Mouse (Mus musculus) spleen, adult 2 months (tissue): Measurements from ENCODE around the gene Gapvd1. TPM values are rescaled to one million over a fixed set of nuclear protein-coding genes. Genes with fewer than 3 reads are reported as not detected.
A peak's percentile ranks its signal among the peaks of the same experiment; 100 is the strongest.
"Not testable (repeated sequence)": the region's sequence is repeated elsewhere in the genome, so short reads cannot be mapped to it uniquely, and the experiment has no call there.

Source experiments
- DNase-seq, 2 experiments: peaks; one replicate each; pipeline versions ENCODE4 v3.0.0 to v3.0.0-alpha.2; 2012 to 2021; ENCODE audit warnings: low spot score in 2 of 2, low read depth in 1 of 2
- H3K27ac ChIP-seq: fragments of 200-500 bp; 2 replicates; pipeline ENCODE4 v1.5.1; 2012; ENCODE audit warnings: low read length, inconsistent platforms; ENCODE audit not compliant: insufficient read depth
- H3K27me3 ChIP-seq: fragments of 200-500 bp; 2 replicates; pipeline ENCODE4 v1.6.1; 2012; ENCODE audit warnings: mild to moderate bottlenecking, moderate library complexity, low read length, inconsistent platforms; ENCODE audit not compliant: control insufficient read depth, insufficient read depth
- H3K36me3 ChIP-seq: fragments of 200-500 bp; 2 replicates; pipeline ENCODE4 v1.6.1; 2012; ENCODE audit warnings: mild to moderate bottlenecking, low read length, inconsistent platforms; ENCODE audit not compliant: control insufficient read depth, insufficient read depth
- H3K4me1 ChIP-seq: fragments of 200-500 bp; 2 replicates; pipeline ENCODE4 v1.6.1; 2011; ENCODE audit warnings: inconsistent platforms; ENCODE audit not compliant: control insufficient read depth, insufficient read depth, insufficient read length
- H3K4me3 ChIP-seq: fragments of 200-500 bp; 2 replicates; pipeline ENCODE4 v1.5.1; 2011; ENCODE audit warnings: mild to moderate bottlenecking, inconsistent platforms; ENCODE audit not compliant: insufficient read depth, insufficient read length; ENCODE audit errors: extremely low read depth
- CTCF ChIP-seq: fragments of 200-500 bp; IDR thresholded peaks from 2 replicates; pipeline ENCODE4 v1.5.1; 2011; ENCODE audit warnings: mild to moderate bottlenecking, inconsistent platforms; ENCODE audit not compliant: insufficient read depth, insufficient read length, insufficient replicate concordance; ENCODE audit errors: extremely low read depth
- POLR2A ChIP-seq: fragments of 200-500 bp; IDR thresholded peaks from 2 replicates; pipeline ENCODE4 v1.6.1; 2011; ENCODE audit warnings: low read depth, low read length, inconsistent platforms
- WGBS: fragments of 180-500 bp; shearing (Covaris S2); methylation state at CpG from one replicate; pipeline ENCODE4 v1.1.7; 2018; 5-methylcytosine and 5-hydroxymethylcytosine counted together
- polyA plus RNA-seq: library from polyadenylated mRNA; depleted of rRNA; stranded (reverse); fragments of >200 nt; gene quantifications from 2 replicates; pipeline ENCODE4 v1.2.3, GENCODE M21; 2012

Gene Gapvd1
- polyA plus RNA-seq, 1 experiment: 15.3 TPM

DNA sequence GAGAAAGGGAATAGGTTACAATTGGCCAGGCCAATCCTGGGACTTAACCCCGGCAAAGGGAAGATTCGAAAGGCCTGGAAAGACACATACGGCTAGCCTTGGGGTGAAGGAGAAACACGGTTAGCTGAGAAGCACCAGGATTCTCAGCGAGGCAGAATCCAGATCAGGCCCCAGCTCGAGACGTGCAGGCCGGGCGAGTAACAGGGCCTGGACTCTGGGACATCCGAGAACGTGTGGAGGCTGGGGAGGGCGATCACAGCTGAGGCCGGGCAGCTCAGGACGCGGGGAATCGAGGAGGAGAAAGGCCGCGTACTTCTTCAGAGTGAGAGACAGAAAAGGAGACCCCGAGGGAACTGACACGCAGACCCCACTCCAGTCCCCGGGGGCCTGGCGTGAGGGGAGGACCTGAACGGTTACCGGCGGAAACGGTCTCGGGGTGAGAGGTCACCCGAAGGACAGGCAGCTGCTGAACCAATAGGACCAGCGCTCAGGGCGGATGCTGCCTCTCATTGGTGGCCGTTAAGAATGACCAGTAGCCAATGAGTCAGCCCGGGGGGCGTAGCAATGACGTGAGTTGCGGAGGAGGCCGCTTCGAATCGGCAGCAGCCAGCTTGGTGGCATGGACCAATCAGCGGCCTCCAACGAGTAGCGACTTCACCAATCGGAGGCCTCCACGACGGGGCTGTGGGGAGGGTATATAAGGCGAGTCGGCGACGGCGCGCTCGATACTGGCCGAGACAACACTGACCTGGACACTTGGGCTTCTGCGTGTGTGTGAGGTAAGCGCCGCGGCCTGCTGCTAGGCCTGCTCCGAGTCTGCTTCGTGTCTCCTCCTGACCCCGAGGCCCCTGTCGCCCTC lies 16.6 kb upstream of the Gapvd1 start, which contains the start of gene Hspa5:
TSS of gene Hspa5 (plus strand) at position 603 of the 859 bp plus-strand sequence.
- DNase-seq: peak; percentile 99
- under 1% methylated on average over 60 of the region's 60 CpGs for WGBS

DNA sequence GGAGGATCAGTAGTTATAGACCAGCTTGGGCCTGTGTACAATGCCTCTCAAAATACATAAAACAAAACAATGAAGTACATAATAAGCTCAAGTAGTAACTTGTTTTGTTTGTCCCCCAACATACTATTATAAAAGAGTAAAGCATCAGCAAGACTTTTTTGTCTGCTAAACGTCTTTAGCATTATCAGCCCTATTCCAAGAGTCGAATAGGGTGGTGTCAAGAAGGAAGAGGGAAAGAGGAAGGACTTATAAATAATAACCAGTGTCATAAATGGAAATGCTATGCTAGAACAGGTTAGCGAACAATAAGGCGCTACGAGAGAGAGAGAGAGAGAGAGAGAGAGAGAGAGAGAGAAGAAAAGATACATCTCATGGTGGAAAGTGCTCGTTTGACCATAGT lies 15.9 kb upstream of the Gapvd1 start:
- Histone ChIP-seq H3K4me3 (peak overlapping the region; percentile 89), H3K4me1 (peaks cover 9% of the 10 kb centered on the region), H3K27me3 (no peaks in the 10 kb centered on the region), H3K27ac (peak overlapping the region; percentile 87), H3K36me3 (peaks cover 25% of the 10 kb centered on the region)
- TF ChIP-seq POLR2A (no peak), CTCF (no peak)
- WGBS: under 1% methylated on average over 6 of the region's 6 CpGs
- no peak for DNase-seq

More for the DNA sequence above, 16.6 kb upstream of the Gapvd1 start, which contains the start of gene Hspa5:
- Histone ChIP-seq H3K27me3 (no peaks in the 10 kb centered on the region), H3K36me3 (peaks cover 29% of the 10 kb centered on the region), H3K4me3 (peak within 1 kb of the TSS; percentile 94), H3K4me1 (peaks cover 9% of the 10 kb centered on the region), H3K27ac (peak within 1 kb of the TSS; percentile 96)
- TF ChIP-seq CTCF: no peak
- peak; percentile 100 for TF ChIP-seq POLR2A

DNA sequence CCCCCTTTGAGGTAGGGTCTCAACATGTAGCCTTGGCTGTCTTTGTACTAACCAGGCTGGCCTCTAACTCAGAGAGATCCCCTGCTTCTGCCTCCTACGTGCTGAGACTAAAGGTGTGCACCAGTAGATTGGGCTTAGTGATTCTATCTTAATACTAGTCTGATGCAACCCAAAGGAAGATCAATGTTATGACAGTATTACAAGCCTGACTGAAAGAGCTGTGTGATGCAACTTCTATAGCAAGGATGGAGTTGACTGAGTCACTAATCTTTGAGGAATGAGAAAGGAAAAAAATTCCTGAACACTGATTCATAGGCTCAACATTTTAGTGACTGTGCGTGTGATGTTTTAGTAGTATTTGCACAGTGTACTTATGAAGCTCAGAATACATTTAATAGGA lies 15.0 kb upstream of the Gapvd1 start:
- Histone ChIP-seq H3K4me3 (no peak overlapping the region), H3K27me3 (no peaks in the 10 kb centered on the region), H3K27ac (no peak overlapping the region), H3K4me1 (peaks cover 9% of the 10 kb centered on the region), H3K36me3 (peaks cover 18% of the 10 kb centered on the region)
- WGBS: 94% methylated on average over 2 of the region's 2 CpGs
- DNase-seq: no peak
- TF ChIP-seq CTCF: no peak
- TF ChIP-seq POLR2A: no peak

DNA sequence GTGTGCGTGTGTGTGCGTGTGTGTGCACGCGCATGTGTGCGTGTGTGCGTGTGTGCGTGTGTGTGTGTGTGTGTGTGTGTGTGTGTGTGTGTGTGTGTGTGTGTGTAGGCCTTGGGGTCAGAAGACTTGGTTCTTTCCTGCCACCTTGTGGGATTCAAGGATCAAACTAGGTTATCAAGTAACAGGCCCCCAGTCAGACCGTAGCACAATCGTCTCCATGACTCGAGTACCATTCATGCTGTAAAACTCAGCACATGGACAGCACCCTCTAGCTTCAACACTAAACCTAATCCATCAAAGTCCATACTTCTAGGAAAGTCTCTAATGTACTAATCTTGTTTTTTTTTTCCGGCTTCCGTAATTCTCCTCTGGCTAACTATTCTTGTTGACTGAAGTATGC lies 9.8 kb upstream of the Gapvd1 start:
- no peak for DNase-seq
- no peaks in the 10 kb centered on the region for H3K4me1 ChIP-seq
- H3K27me3 ChIP-seq: no peaks in the 10 kb centered on the region
- TF ChIP-seq CTCF (no peak), POLR2A (no peak)
- H3K36me3 ChIP-seq: no peaks in the 10 kb centered on the region
- 76% methylated on average over 12 of the region's 12 CpGs for WGBS
- no peak overlapping the region for H3K4me3 ChIP-seq
- no peak overlapping the region for H3K27ac ChIP-seq

DNA sequence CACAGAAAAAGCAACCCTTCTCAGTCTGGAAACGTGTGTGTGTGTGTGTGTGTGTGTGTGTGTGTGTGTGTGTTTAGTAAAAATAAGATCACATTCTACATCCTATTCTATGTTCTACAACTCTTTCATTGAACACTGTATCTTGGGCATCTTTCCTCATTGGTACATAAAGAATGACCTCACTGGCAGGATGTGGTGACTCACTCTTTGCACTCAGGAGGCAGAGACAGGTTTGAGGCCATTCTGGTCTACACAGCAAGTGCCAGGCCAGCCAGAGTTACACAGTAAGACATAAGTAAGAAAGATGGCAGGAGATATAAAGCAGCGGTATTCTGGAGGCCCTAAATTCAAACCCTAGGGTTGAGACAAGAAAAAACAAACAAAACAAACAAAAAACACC lies 7.8 kb upstream of the Gapvd1 start:
- WGBS: 80% methylated on average over 2 of the region's 2 CpGs
- Histone ChIP-seq H3K4me1 (no peaks in the 10 kb centered on the region), H3K27me3 (no peaks in the 10 kb centered on the region), H3K27ac (no peak overlapping the region), H3K4me3 (no peak overlapping the region), H3K36me3 (no peaks in the 10 kb centered on the region)
- no peak for TF ChIP-seq POLR2A
- TF ChIP-seq CTCF: no peak
- no peak for DNase-seq

DNA sequence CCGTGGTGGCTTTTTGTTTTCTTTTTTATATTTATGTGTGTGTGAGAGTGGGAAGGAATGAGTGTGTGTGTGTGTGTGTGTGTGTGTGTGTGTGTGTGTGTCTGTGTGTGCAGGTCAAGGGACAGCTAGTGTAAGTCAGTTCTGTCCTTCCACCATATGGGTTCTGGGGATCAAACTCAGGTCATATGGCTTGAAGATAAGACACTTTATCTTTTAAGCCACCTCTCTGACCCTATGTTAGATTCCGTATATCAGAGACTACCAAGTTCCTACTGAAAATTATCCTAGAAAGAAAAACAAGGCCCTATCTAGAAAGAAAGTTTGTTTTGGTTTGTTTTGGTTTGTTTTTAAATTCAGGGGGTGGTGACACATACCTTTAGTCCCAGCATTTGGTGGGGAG lies 7.1 kb upstream of the Gapvd1 start:
- Histone ChIP-seq H3K36me3 (no peaks in the 10 kb centered on the region), H3K4me1 (no peaks in the 10 kb centered on the region), H3K4me3 (no peak overlapping the region), H3K27ac (no peak overlapping the region), H3K27me3 (no peaks in the 10 kb centered on the region)
- WGBS: 80% methylated on average over 2 of the region's 2 CpGs
- no peak for DNase-seq
- TF ChIP-seq POLR2A (no peak), CTCF (no peak)

DNA sequence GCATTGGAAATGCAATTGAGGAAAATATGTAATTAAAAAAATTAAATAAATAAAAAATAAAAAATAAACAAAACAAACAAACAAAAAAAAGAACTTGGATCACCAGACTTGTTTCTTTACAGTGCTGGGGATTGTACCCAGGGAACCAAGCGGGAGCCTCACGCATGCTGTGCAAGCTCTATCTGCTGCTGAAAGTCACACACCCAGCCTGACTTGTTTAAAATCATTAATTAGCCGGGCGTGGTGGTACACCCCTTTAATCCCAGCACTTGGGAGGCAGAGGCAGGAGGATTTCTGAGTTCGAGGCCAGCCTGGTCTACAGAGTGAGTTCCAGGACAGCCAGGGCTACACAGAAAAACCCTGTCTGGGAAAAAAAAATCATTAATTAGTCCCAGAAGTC lies 6.2 kb upstream of the Gapvd1 start:
- not testable (repeated sequence) for DNase-seq, H3K4me1 ChIP-seq, H3K27me3 ChIP-seq, H3K4me3 ChIP-seq, H3K36me3 ChIP-seq, H3K27ac ChIP-seq
- 89% methylated on average over 5 of the region's 5 CpGs for WGBS

DNA sequence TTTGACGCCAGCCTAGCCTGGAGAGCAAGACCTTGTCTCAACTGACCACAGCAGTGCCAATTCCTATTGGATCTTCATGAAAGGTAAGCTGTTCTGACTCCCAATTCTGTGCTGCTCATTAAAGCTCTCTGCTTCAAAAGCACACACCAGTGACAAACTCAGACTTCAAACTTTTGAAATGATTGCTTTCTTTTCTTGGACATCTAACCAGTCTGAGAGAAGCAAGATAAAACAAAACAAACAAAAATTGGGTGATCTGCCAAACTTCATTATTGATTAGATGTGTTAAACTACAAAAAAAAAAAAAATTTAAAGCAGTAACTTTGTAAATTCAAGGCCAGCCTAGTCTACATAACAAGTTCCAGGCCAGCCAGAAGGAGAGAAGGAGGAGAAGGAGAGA lies 2.3 kb upstream of the Gapvd1 start:
- no peak overlapping the region for H3K27ac ChIP-seq
- WGBS: 85% methylated on average over 1 of the region's 1 CpGs
- TF ChIP-seq CTCF: no peak
- no peak for TF ChIP-seq POLR2A
- no peak overlapping the region for H3K4me3 ChIP-seq
- no peak for DNase-seq
- no peaks in the 10 kb centered on the region; the same call in 1 of the 2 replicates for H3K4me1 ChIP-seq
- no peaks in the 10 kb centered on the region for H3K27me3 ChIP-seq
- H3K36me3 ChIP-seq: no peaks in the 10 kb centered on the region
